Mouse (Mus musculus): Measurements from ENCODE around the gene Hsd11b2. TPM values are rescaled to one million over a fixed set of nuclear protein-coding genes. Genes with fewer than 3 reads are reported as not detected.

The Hsd11b2 gene
- polyA plus RNA-seq, 1 experiment from 2014 or later = 2.8 TPM

- Histone ChIP-seq H3K36me3 (ENCODE audit: control insufficient read depth, insufficient read depth, low read length) (no peaks in the 10 kb centered on the region), H3K4me2 (replicated peaks; ENCODE audit: low read depth, low read length) (no peak overlapping the region), H3K27me3 (ENCODE audit: control insufficient read depth, insufficient read depth, low read length) (no peaks in the 10 kb centered on the region), H3K27ac (ENCODE audit: low read length) (peak overlapping the region; percentile 29; the same call in 1 of the 2 replicates), H3K4me1 (ENCODE audit: control insufficient read depth, insufficient read depth, low read length) (peaks cover 18% of the 10 kb centered on the region; the same call in 1 of the 2 replicates), H3K9ac (replicated peaks; ENCODE audit: low read depth, low read length) (no peak overlapping the region), H3K9me3 (ENCODE audit: control insufficient read depth, low read depth, low read length) (no peaks in the 10 kb centered on the region), H3K4me3 (ENCODE audit: low read depth, low read length) (no peak overlapping the region)
- 37% methylated on average over 12 of the region's 12 CpGs for WGBS
- peak; percentile 72; the same call in 1 of the 2 replicates for ATAC-seq (ENCODE audit: insufficient number of reproducible peaks, insufficient read depth, low FRiP score, low read depth)
These were observed 8.4 kb upstream of the Hsd11b2 start for GRCm38 (mm10) chr8:105509997-105510735.

- no peaks in the 10 kb centered on the region for H3K27me3 ChIP-seq (ENCODE audit: control insufficient read depth, insufficient read depth, low read length)
- no peaks in the 10 kb centered on the region for H3K9me3 ChIP-seq (ENCODE audit: control insufficient read depth, low read depth, low read length)
- H3K36me3 ChIP-seq (ENCODE audit: control insufficient read depth, insufficient read depth, low read length) = no peaks in the 10 kb centered on the region
- H3K9ac ChIP-seq (replicated peaks; ENCODE audit: low read depth, low read length) = no peak overlapping the region
- no peak for ATAC-seq (ENCODE audit: insufficient number of reproducible peaks, insufficient read depth, low FRiP score, low read depth)
- 90% methylated on average over 6 of the region's 6 CpGs for WGBS
- peaks cover 24% of the 10 kb centered on the region; the same call in 1 of the 2 replicates for H3K4me1 ChIP-seq (ENCODE audit: control insufficient read depth, insufficient read depth, low read length)
- no peak overlapping the region for H3K4me2 ChIP-seq (replicated peaks; ENCODE audit: low read depth, low read length)
- H3K4me3 ChIP-seq (ENCODE audit: low read depth, low read length) = no peak overlapping the region
- no peak overlapping the region for H3K27ac ChIP-seq (ENCODE audit: low read length)
These were observed 4.4 kb upstream of the Hsd11b2 start for GRCm38 (mm10) chr8:105514194-105514593.

GRCm38 (mm10) chr8:105514656-105515055 is 3.9 kb upstream of the Hsd11b2 start:
- 79% methylated on average over 5 of the region's 5 CpGs for WGBS
- Histone ChIP-seq H3K4me1 (ENCODE audit: control insufficient read depth, insufficient read depth, low read length) (peaks cover 27% of the 10 kb centered on the region; the same call in 1 of the 2 replicates), H3K27ac (ENCODE audit: low read length) (no peak overlapping the region), H3K4me3 (ENCODE audit: low read depth, low read length) (no peak overlapping the region), H3K4me2 (replicated peaks; ENCODE audit: low read depth, low read length) (no peak overlapping the region), H3K27me3 (ENCODE audit: control insufficient read depth, insufficient read depth, low read length) (no peaks in the 10 kb centered on the region), H3K9me3 (ENCODE audit: control insufficient read depth, low read depth, low read length) (no peaks in the 10 kb centered on the region), H3K9ac (replicated peaks; ENCODE audit: low read depth, low read length) (no peak overlapping the region), H3K36me3 (ENCODE audit: control insufficient read depth, insufficient read depth, low read length) (no peaks in the 10 kb centered on the region)
- no peak for ATAC-seq (ENCODE audit: insufficient number of reproducible peaks, insufficient read depth, low FRiP score, low read depth)

- no peak overlapping the region for H3K9ac ChIP-seq (replicated peaks; ENCODE audit: low read depth, low read length)
- no peaks in the 10 kb centered on the region for H3K27me3 ChIP-seq (ENCODE audit: control insufficient read depth, insufficient read depth, low read length)
- H3K9me3 ChIP-seq (ENCODE audit: control insufficient read depth, low read depth, low read length) = no peaks in the 10 kb centered on the region
- no peak overlapping the region for H3K4me3 ChIP-seq (ENCODE audit: low read depth, low read length)
- H3K4me2 ChIP-seq (replicated peaks; ENCODE audit: low read depth, low read length) = peak overlapping the region; percentile 35; the same call in 1 of the 2 replicates
- H3K4me1 ChIP-seq (ENCODE audit: control insufficient read depth, insufficient read depth, low read length) = peaks cover 29% of the 10 kb centered on the region
- ATAC-seq (ENCODE audit: insufficient number of reproducible peaks, insufficient read depth, low FRiP score, low read depth) = peak; percentile 53
- H3K27ac ChIP-seq (ENCODE audit: low read length) = no peak overlapping the region
- 16% methylated on average over 12 of the region's 12 CpGs for WGBS
- H3K36me3 ChIP-seq (ENCODE audit: control insufficient read depth, insufficient read depth, low read length) = no peaks in the 10 kb centered on the region
These were observed 2.4 kb upstream of the Hsd11b2 start for GRCm38 (mm10) chr8:105516018-105516645.

GRCm38 (mm10) chr8:105517346-105517745 is 1.2 kb upstream of the Hsd11b2 start:
- Histone ChIP-seq H3K36me3 (ENCODE audit: control insufficient read depth, insufficient read depth, low read length) (no peaks in the 10 kb centered on the region), H3K4me3 (ENCODE audit: low read depth, low read length) (no peak overlapping the region)

GRCm38 (mm10) chr8:105519591-105519990 is 1.0 kb downstream of the Hsd11b2 start:
- Histone ChIP-seq H3K9ac (replicated peaks; ENCODE audit: low read depth, low read length) (no peak overlapping the region), H3K36me3 (ENCODE audit: control insufficient read depth, insufficient read depth, low read length) (peaks cover 3% of the 10 kb centered on the region; the same call in 1 of the 2 replicates), H3K27me3 (ENCODE audit: control insufficient read depth, insufficient read depth, low read length) (no peaks in the 10 kb centered on the region), H3K4me3 (ENCODE audit: low read depth, low read length) (peak overlapping the region; percentile 63; the same call in 1 of the 2 replicates), H3K9me3 (ENCODE audit: control insufficient read depth, low read depth, low read length) (no peaks in the 10 kb centered on the region), H3K4me1 (ENCODE audit: control insufficient read depth, insufficient read depth, low read length) (peaks cover 44% of the 10 kb centered on the region), H3K4me2 (replicated peaks; ENCODE audit: low read depth, low read length) (peak overlapping the region; percentile 99), H3K27ac (ENCODE audit: low read length) (no peak overlapping the region)
- ATAC-seq (ENCODE audit: insufficient number of reproducible peaks, insufficient read depth, low FRiP score, low read depth) = no peak
- 16% methylated on average over 2 of the region's 2 CpGs for WGBS

More at GRCm38 (mm10) chr8:105517346-105517745, 1.2 kb upstream of the Hsd11b2 start:
- H3K9me3 ChIP-seq (ENCODE audit: control insufficient read depth, low read depth, low read length) = no peaks in the 10 kb centered on the region
- no peak overlapping the region for H3K4me2 ChIP-seq (replicated peaks; ENCODE audit: low read depth, low read length)
- no peaks in the 10 kb centered on the region for H3K27me3 ChIP-seq (ENCODE audit: control insufficient read depth, insufficient read depth, low read length)
- ATAC-seq (ENCODE audit: insufficient number of reproducible peaks, insufficient read depth, low FRiP score, low read depth) = no peak
- peaks cover 37% of the 10 kb centered on the region for H3K4me1 ChIP-seq (ENCODE audit: control insufficient read depth, insufficient read depth, low read length)
- H3K9ac ChIP-seq (replicated peaks; ENCODE audit: low read depth, low read length) = no peak overlapping the region
- H3K27ac ChIP-seq (ENCODE audit: low read length) = no peak overlapping the region
- WGBS = 28% methylated on average over 8 of the region's 8 CpGs

GRCm38 (mm10) chr8:105520521-105520920 is 2.0 kb downstream of the Hsd11b2 start:
- no peak overlapping the region; the same call in 1 of the 2 replicates for H3K4me2 ChIP-seq (replicated peaks; ENCODE audit: low read depth, low read length)
- H3K36me3 ChIP-seq (ENCODE audit: control insufficient read depth, insufficient read depth, low read length) = peaks cover 12% of the 10 kb centered on the region
- ATAC-seq (ENCODE audit: insufficient number of reproducible peaks, insufficient read depth, low FRiP score, low read depth) = no peak
- peaks cover 44% of the 10 kb centered on the region for H3K4me1 ChIP-seq (ENCODE audit: control insufficient read depth, insufficient read depth, low read length)
- 33% methylated on average over 5 of the region's 5 CpGs for WGBS
- H3K9me3 ChIP-seq (ENCODE audit: control insufficient read depth, low read depth, low read length) = no peaks in the 10 kb centered on the region
- H3K27me3 ChIP-seq (ENCODE audit: control insufficient read depth, insufficient read depth, low read length) = no peaks in the 10 kb centered on the region
- H3K27ac ChIP-seq (ENCODE audit: low read length) = no peak overlapping the region
- no peak overlapping the region for H3K4me3 ChIP-seq (ENCODE audit: low read depth, low read length)
- no peak overlapping the region; the same call in 1 of the 2 replicates for H3K9ac ChIP-seq (replicated peaks; ENCODE audit: low read depth, low read length)

GRCm38 (mm10) chr8:105521061-105521460 is 2.5 kb downstream of the Hsd11b2 start:
- peaks cover 12% of the 10 kb centered on the region for H3K36me3 ChIP-seq (ENCODE audit: control insufficient read depth, insufficient read depth, low read length)
- no peak overlapping the region for H3K9ac ChIP-seq (replicated peaks; ENCODE audit: low read depth, low read length)
- WGBS = 5% methylated on average over 3 of the region's 3 CpGs
- no peak overlapping the region for H3K4me2 ChIP-seq (replicated peaks; ENCODE audit: low read depth, low read length)
- peak overlapping the region; percentile 48; the same call in 1 of the 2 replicates for H3K27ac ChIP-seq (ENCODE audit: low read length)
- ATAC-seq (ENCODE audit: insufficient number of reproducible peaks, insufficient read depth, low FRiP score, low read depth) = no peak
- peaks cover 42% of the 10 kb centered on the region for H3K4me1 ChIP-seq (ENCODE audit: control insufficient read depth, insufficient read depth, low read length)
- no peak overlapping the region for H3K4me3 ChIP-seq (ENCODE audit: low read depth, low read length)
- H3K9me3 ChIP-seq (ENCODE audit: control insufficient read depth, low read depth, low read length) = no peaks in the 10 kb centered on the region
- no peaks in the 10 kb centered on the region for H3K27me3 ChIP-seq (ENCODE audit: control insufficient read depth, insufficient read depth, low read length)

All from stomach, embryonic 14.5 days (tissue).